Mouse (Mus musculus): ENCODE data around the gene Kcnma1. TPM values are rescaled to one million over a fixed set of nuclear protein-coding genes. Genes with fewer than 3 reads are reported as not detected.

Gene Kcnma1
- total RNA-seq, 2 experiments from 2014 or later: 54.2 to 57.4 TPM

GRCm38 (mm10) chr14:23974685-23975084, 39.6 kb downstream of the Kcnma1 start:
- no peak for DNase-seq (ENCODE audit: low spot score in 2 of 2)

GRCm38 (mm10) chr14:23966471-23966870, 47.8 kb downstream of the Kcnma1 start:
- no peak for DNase-seq (ENCODE audit: low spot score in 2 of 2)

- no peak for DNase-seq (ENCODE audit: low spot score in 2 of 2)
Measured at GRCm38 (mm10) chr14:23959061-23959460, 55.2 kb downstream of the Kcnma1 start.

- no peak for DNase-seq (ENCODE audit: low spot score in 2 of 2)
Measured at GRCm38 (mm10) chr14:23957270-23957669, 57.0 kb downstream of the Kcnma1 start.

GRCm38 (mm10) chr14:23943876-23944275, 70.4 kb downstream of the Kcnma1 start:
- DNase-seq (ENCODE audit: low spot score in 2 of 2): no peak

- no peak for DNase-seq (ENCODE audit: low spot score in 2 of 2)
Measured at GRCm38 (mm10) chr14:23943152-23943551, 71.1 kb downstream of the Kcnma1 start.

- peak; percentile 24 to 34 for DNase-seq (ENCODE audit: low spot score in 2 of 2)
Measured at GRCm38 (mm10) chr14:23942103-23942502, 72.2 kb downstream of the Kcnma1 start.

GRCm38 (mm10) chr14:23935016-23935415, 79.3 kb downstream of the Kcnma1 start:
- DNase-seq (ENCODE audit: low spot score in 2 of 2): no peak

GRCm38 (mm10) chr14:23931671-23932071, 82.6 kb downstream of the Kcnma1 start:
- peak in 1 of 2 experiments; percentile 26 for DNase-seq (ENCODE audit: low spot score in 2 of 2)

GRCm38 (mm10) chr14:23929168-23929567, 85.1 kb downstream of the Kcnma1 start:
- no peak for DNase-seq (ENCODE audit: low spot score in 2 of 2)

- DNase-seq (ENCODE audit: low spot score in 2 of 2): no peak
Measured at GRCm38 (mm10) chr14:23923356-23923755, 90.9 kb downstream of the Kcnma1 start.

- DNase-seq (ENCODE audit: low spot score in 2 of 2): no peak
Measured at GRCm38 (mm10) chr14:23922755-23923154, 91.5 kb downstream of the Kcnma1 start.

- DNase-seq (ENCODE audit: low spot score in 2 of 2): peak in 1 of 2 experiments; percentile 26
Measured at GRCm38 (mm10) chr14:23911108-23911629, 103.1 kb downstream of the Kcnma1 start.

GRCm38 (mm10) chr14:23908564-23908963, 105.7 kb downstream of the Kcnma1 start:
- no peak for DNase-seq (ENCODE audit: low spot score in 2 of 2)

GRCm38 (mm10) chr14:23902636-23903279, 111.5 kb downstream of the Kcnma1 start:
- DNase-seq (ENCODE audit: low spot score in 2 of 2): no peak

GRCm38 (mm10) chr14:23899462-23899861, 114.8 kb downstream of the Kcnma1 start:
- DNase-seq (ENCODE audit: low spot score in 2 of 2): no peak

GRCm38 (mm10) chr14:23897815-23898214, 116.5 kb downstream of the Kcnma1 start:
- DNase-seq (ENCODE audit: low spot score in 2 of 2): no peak

- no peak for DNase-seq (ENCODE audit: low spot score in 2 of 2)
Measured at GRCm38 (mm10) chr14:23896036-23896435, 118.3 kb downstream of the Kcnma1 start.

- no peak for DNase-seq (ENCODE audit: low spot score in 2 of 2)
Measured at GRCm38 (mm10) chr14:23886112-23886511, 128.2 kb downstream of the Kcnma1 start.

GRCm38 (mm10) chr14:23885539-23885938, 128.8 kb downstream of the Kcnma1 start:
- peak in 1 of 2 experiments; percentile 30 for DNase-seq (ENCODE audit: low spot score in 2 of 2)

- no peak for DNase-seq (ENCODE audit: low spot score in 2 of 2)
Measured at GRCm38 (mm10) chr14:23885071-23885470, 129.2 kb downstream of the Kcnma1 start.

- DNase-seq (ENCODE audit: low spot score in 2 of 2): no peak
Measured at GRCm38 (mm10) chr14:23882001-23882400, 132.3 kb downstream of the Kcnma1 start.

GRCm38 (mm10) chr14:23879331-23879730, 135.0 kb downstream of the Kcnma1 start:
- DNase-seq (ENCODE audit: low spot score in 2 of 2): no peak

All from adrenal gland, postnatal 4 days (tissue).